Mouse (Mus musculus): Measurements from ENCODE around the gene Nkx2-5.

Nkx2-5 gene

GRCm38 (mm10) chr17:26836786-26837545, 7.8 kb downstream of the Nkx2-5 start:
- no peak for DNase-seq (ENCODE audit: low spot score in 2 of 2)

GRCm38 (mm10) chr17:26836377-26836776, 8.4 kb downstream of the Nkx2-5 start:
- no peak for DNase-seq (ENCODE audit: low spot score in 2 of 2)

- DNase-seq (ENCODE audit: low spot score in 2 of 2), result no peak
These were observed 8.9 kb downstream of the Nkx2-5 start for GRCm38 (mm10) chr17:26835956-26836355.

GRCm38 (mm10) chr17:26834966-26835755, 9.6 kb downstream of the Nkx2-5 start:
- no peak for DNase-seq (ENCODE audit: low spot score in 2 of 2)

- no peak for DNase-seq (ENCODE audit: low spot score in 2 of 2)
These were observed 10.4 kb downstream of the Nkx2-5 start for GRCm38 (mm10) chr17:26834302-26834965.

GRCm38 (mm10) chr17:26833806-26834205, 11.0 kb downstream of the Nkx2-5 start:
- DNase-seq (ENCODE audit: low spot score in 2 of 2), result no peak

GRCm38 (mm10) chr17:26826131-26826530, 18.7 kb downstream of the Nkx2-5 start:
- DNase-seq (ENCODE audit: low spot score in 2 of 2), result no peak

GRCm38 (mm10) chr17:26817776-26818175, 27.0 kb downstream of the Nkx2-5 start:
- DNase-seq (ENCODE audit: low spot score in 2 of 2), result no peak

GRCm38 (mm10) chr17:26816810-26817209, 28.0 kb downstream of the Nkx2-5 start:
- DNase-seq (ENCODE audit: low spot score in 2 of 2), result no peak

GRCm38 (mm10) chr17:26813497-26813896, 31.3 kb downstream of the Nkx2-5 start:
- no peak for DNase-seq (ENCODE audit: low spot score in 2 of 2)

GRCm38 (mm10) chr17:26812607-26813006, 32.2 kb downstream of the Nkx2-5 start:
- no peak for DNase-seq (ENCODE audit: low spot score in 2 of 2)

- no peak for DNase-seq (ENCODE audit: low spot score in 2 of 2)
These were observed 41.9 kb downstream of the Nkx2-5 start for GRCm38 (mm10) chr17:26802886-26803285.

- no peak for DNase-seq (ENCODE audit: low spot score in 2 of 2)
These were observed 47.3 kb downstream of the Nkx2-5 start for GRCm38 (mm10) chr17:26797379-26798128.

GRCm38 (mm10) chr17:26795386-26795785, 49.4 kb downstream of the Nkx2-5 start:
- no peak for DNase-seq (ENCODE audit: low spot score in 2 of 2)

GRCm38 (mm10) chr17:26794744-26795143, 50.1 kb downstream of the Nkx2-5 start:
- peak; percentile 56 to 64 for DNase-seq (ENCODE audit: low spot score in 2 of 2)

GRCm38 (mm10) chr17:26793068-26793765, 51.6 kb downstream of the Nkx2-5 start:
- no peak for DNase-seq (ENCODE audit: low spot score in 2 of 2)

GRCm38 (mm10) chr17:26792096-26792495, 52.7 kb downstream of the Nkx2-5 start:
- DNase-seq (ENCODE audit: low spot score in 2 of 2), result no peak

- peak; percentile 66 to 67 for DNase-seq (ENCODE audit: low spot score in 2 of 2)
These were observed 53.2 kb downstream of the Nkx2-5 start for GRCm38 (mm10) chr17:26791580-26791979.

GRCm38 (mm10) chr17:26790269-26791214, 54.3 kb downstream of the Nkx2-5 start:
- no peak for DNase-seq (ENCODE audit: low spot score in 2 of 2)
